Mouse (Mus musculus): ENCODE measurements around the gene Man2b1.

- no peak for TF ChIP-seq POLR2A (IDR thresholded peaks at IDR 0.05; ENCODE audit: low read depth, low read length)
- no peak for TF ChIP-seq CTCF (IDR thresholded peaks at IDR 0.05; ENCODE audit: extremely low read depth, insufficient read length, insufficient replicate concordance, low read depth, low read length)
Measured at GRCm38 (mm10) chr8:85062603-85063002, 20.5 kb upstream of the Man2b1 start.

All from small intestine, adult 2 months (tissue).